Comparison of ENCODE assay signal across 14 mouse cellular contexts in the genomic region with DNA sequence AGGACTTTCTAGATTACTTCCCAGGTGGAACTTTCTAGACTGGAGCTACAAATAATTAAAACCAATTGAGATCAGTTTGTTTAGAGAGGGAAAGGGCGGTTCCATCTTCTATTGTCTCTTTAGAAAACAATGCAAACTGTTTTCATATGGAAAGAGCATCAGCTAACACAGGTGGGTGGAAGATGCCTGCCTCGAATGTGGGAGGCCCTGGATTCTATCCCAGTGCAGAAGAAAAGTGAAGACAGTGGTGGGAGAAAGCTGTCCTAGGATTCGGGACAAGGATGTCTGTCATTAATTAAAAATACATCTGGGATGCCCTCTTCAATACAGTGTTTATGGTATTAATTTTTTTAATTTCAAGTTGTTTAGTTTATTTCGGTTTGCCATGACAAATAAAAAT. TPM values are rescaled to one million over a fixed set of nuclear protein-coding genes. Genes with fewer than 3 reads are reported as not detected.
"Had no signal": no experiment of that assay in that cellular context is flagged by ENCODE, and none has a peak within 500 bp of the region (broad histone marks: within the 10 kb centered on the region; RNA-seq: fewer than 3 reads in every experiment).

No protein-coding gene starts in this region.

- H3K9ac ChIP-seq: liver, embryonic 14.5 days; lung, embryonic 14.5 days; midbrain, embryonic 12.5 days; neural tube, embryonic 13.5 days; neural tube, embryonic 15.5 days had no signal

- H3K4me2 ChIP-seq: lung, embryonic 14.5 days; midbrain, embryonic 12.5 days; neural tube, embryonic 13.5 days; neural tube, embryonic 15.5 days had no signal

- H3K4me3 ChIP-seq: midbrain, embryonic 10.5 days; midbrain, embryonic 12.5 days; myocyte; neural tube, embryonic 13.5 days; neural tube, embryonic 15.5 days had no signal

- H3K9me3 ChIP-seq: midbrain, embryonic 10.5 days; neural tube, embryonic 13.5 days; neural tube, embryonic 15.5 days had no signal

- H3K4me1 ChIP-seq: neural tube, embryonic 13.5 days; neural tube, embryonic 15.5 days had no signal

- H3K27ac ChIP-seq: liver, embryonic 14.5 days; midbrain, embryonic 10.5 days; midbrain, embryonic 12.5 days; neural tube, embryonic 13.5 days; neural tube, embryonic 15.5 days had no signal

- H3K27me3 ChIP-seq: midbrain, embryonic 12.5 days; neural tube, embryonic 13.5 days; neural tube, embryonic 15.5 days had no signal

- H3K36me3 ChIP-seq: midbrain, embryonic 10.5 days; midbrain, embryonic 12.5 days; neural tube, embryonic 13.5 days; neural tube, embryonic 15.5 days had no signal

- ATAC-seq: midbrain, embryonic 16.5 days had no signal

- DNase-seq: lung, adult 18-20 months; lung, embryonic 14.5 days; lung, postnatal 10 days; midbrain, embryonic 14.5 days; retina, postnatal 1 day; right cerebral cortex, postnatal 4 days; thymus, adult 18-20 months had no signal

RNA-seq across cellular contexts. Expression of gene Ubash3a, which starts 59.5 kb away (rescaled TPM):
- polyA plus RNA-seq: midbrain, embryonic 14.5 days; midbrain, embryonic 16.5 days; myocyte; neural tube, embryonic 13.5 days; neural tube, embryonic 15.5 days had no signal
